Mouse (Mus musculus): ENCODE data around the gene Grb2.

- TF ChIP-seq CTCF (IDR thresholded peaks at IDR 0.05; ENCODE audit: low read depth) (no peak), EP300 (IDR thresholded peaks at IDR 0.05; ENCODE audit: low read depth) (no peak)
These were observed 34.7 kb downstream of the Grb2 start for GRCm38 (mm10) chr11:115673471-115674234.

Data from liver, embryonic 14.5 days (tissue).